Mouse (Mus musculus) embryonic facial prominence, embryonic 13.5 days (tissue): Measurements from ENCODE around the gene Lrp5. TPM values are rescaled to one million over a fixed set of nuclear protein-coding genes. Genes with fewer than 3 reads are reported as not detected.
"Not testable (repeated sequence)": the region's sequence is repeated elsewhere in the genome, so short reads cannot be mapped to it uniquely, and the experiment has no call there.

Source experiments
- ATAC-seq: fragments of 200-750 bp; cut with Nextera tagmentation; 2 replicates; pipeline ENCODE4 v1.8.0; 2017; ENCODE audit warnings: low read depth; ENCODE audit not compliant: insufficient number of reproducible peaks, insufficient read depth, low FRiP score, low TSS enrichment
- H3K27ac ChIP-seq: fragments of 300-500 bp; sonication (generic); 2 replicates; pipeline ENCODE4 v1.5.1; 2015; ENCODE audit warnings: moderate library complexity, mild to moderate bottlenecking, inconsistent platforms
- H3K27me3 ChIP-seq: fragments of 300-500 bp; sonication (generic); 2 replicates; pipeline ENCODE4 v1.6.1; 2015; ENCODE audit warnings: mild to moderate bottlenecking, inconsistent platforms
- H3K36me3 ChIP-seq: fragments of 300-500 bp; sonication (generic); 2 replicates; pipeline ENCODE4 v1.6.1; 2015; ENCODE audit warnings: mild to moderate bottlenecking, inconsistent platforms
- H3K4me1 ChIP-seq: fragments of 300-500 bp; sonication (generic); 2 replicates; pipeline ENCODE4 v1.6.1; 2015; ENCODE audit warnings: inconsistent platforms
- H3K4me2 ChIP-seq: fragments of 300-500 bp; sonication (generic); 2 replicates; pipeline ENCODE4 v1.6.1; 2015; ENCODE audit warnings: moderate library complexity, mild to moderate bottlenecking, inconsistent platforms
- H3K4me3 ChIP-seq: fragments of 300-500 bp; sonication (generic); 2 replicates; pipeline ENCODE4 v1.5.1; 2015; ENCODE audit warnings: mild to moderate bottlenecking, inconsistent platforms
- H3K9ac ChIP-seq: fragments of 300-500 bp; sonication (generic); 2 replicates; pipeline ENCODE4 v1.6.1; 2015; ENCODE audit warnings: mild to moderate bottlenecking, inconsistent platforms
- H3K9me3 ChIP-seq: fragments of 300-500 bp; sonication (generic); 2 replicates; pipeline ENCODE4 v1.6.1; 2016; ENCODE audit warnings: inconsistent platforms
- WGBS: fragments of 180-500 bp; shearing (Covaris S2); methylation state at CpG from one replicate; pipeline ENCODE4 v1.1.7; 2015; ENCODE audit warnings: mixed read lengths; 5-methylcytosine and 5-hydroxymethylcytosine counted together
- polyA plus RNA-seq: library from polyadenylated mRNA; unstranded; fragments of >200 nt; fragmentation: Nextera tagmentation; extraction: Ambion mirVana; gene quantifications from 2 replicates; pipeline ENCODE4 v1.2.1, GENCODE M21; 2015

Lrp5 gene
- polyA plus RNA-seq, 1 experiment from 2014 or later, result 7.9 TPM

GRCm38 (mm10) chr19:3668551-3668950 is 17.8 kb downstream of the Lrp5 start:
- 73% methylated on average over 10 of the region's 10 CpGs for WGBS
- Histone ChIP-seq H3K4me3 (no peak overlapping the region), H3K9me3 (0 out of 2 replicates have a peak, but pooled peaks cover 6% of the 10 kb centered on the region), H3K36me3 (peaks cover 23% of the 10 kb centered on the region), H3K4me1 (peaks cover 69% of the 10 kb centered on the region), H3K4me2 (no peak overlapping the region), H3K27me3 (no peaks in the 10 kb centered on the region), H3K9ac (peak overlapping the region; percentile 16; the same call in 1 of the 2 replicates), H3K27ac (peak overlapping the region; percentile 88)
- ATAC-seq, result no peak

GRCm38 (mm10) chr19:3667979-3668378 is 18.4 kb downstream of the Lrp5 start:
- no peak for ATAC-seq
- Histone ChIP-seq H3K4me3 (no peak overlapping the region), H3K9me3 (0 out of 2 replicates have a peak, but pooled peaks cover 3% of the 10 kb centered on the region), H3K27me3 (no peaks in the 10 kb centered on the region), H3K27ac (peak overlapping the region; percentile 88), H3K9ac (0 out of 2 replicates have a peak overlapping the region, but pooled peaks have one; percentile 16), H3K4me1 (peaks cover 74% of the 10 kb centered on the region), H3K4me2 (no peak overlapping the region), H3K36me3 (peaks cover 17% of the 10 kb centered on the region)
- WGBS, result 70% methylated on average over 11 of the region's 11 CpGs

GRCm38 (mm10) chr19:3667155-3667895 is 19.0 kb downstream of the Lrp5 start:
- no peak for ATAC-seq
- peaks cover 81% of the 10 kb centered on the region for H3K4me1 ChIP-seq

GRCm38 (mm10) chr19:3666632-3667031 is 19.7 kb downstream of the Lrp5 start:
- H3K36me3 ChIP-seq, result peaks cover 4% of the 10 kb centered on the region; the same call in 1 of the 2 replicates
- no peaks in the 10 kb centered on the region for H3K27me3 ChIP-seq
- H3K4me1 ChIP-seq, result peaks cover 87% of the 10 kb centered on the region
- no peaks in the 10 kb centered on the region for H3K9me3 ChIP-seq
- no peak for ATAC-seq
- no peak overlapping the region for H3K4me2 ChIP-seq
- peak overlapping the region; percentile 68 for H3K27ac ChIP-seq
- 61% methylated on average over 2 of the region's 2 CpGs for WGBS
- no peak overlapping the region for H3K4me3 ChIP-seq
- H3K9ac ChIP-seq, result no peak overlapping the region

More at GRCm38 (mm10) chr19:3667155-3667895, 19.0 kb downstream of the Lrp5 start:
- Histone ChIP-seq H3K36me3 (peaks cover 11% of the 10 kb centered on the region), H3K9me3 (no peaks in the 10 kb centered on the region), H3K27me3 (no peaks in the 10 kb centered on the region), H3K9ac (no peak overlapping the region), H3K4me3 (no peak overlapping the region), H3K27ac (peak overlapping the region; percentile 68), H3K4me2 (no peak overlapping the region)
- 70% methylated on average over 6 of the region's 6 CpGs for WGBS

GRCm38 (mm10) chr19:3665510-3665909 is 20.9 kb downstream of the Lrp5 start:
- Histone ChIP-seq H3K9ac (no peak overlapping the region), H3K9me3 (no peaks in the 10 kb centered on the region), H3K36me3 (no peaks in the 10 kb centered on the region), H3K27me3 (no peaks in the 10 kb centered on the region), H3K4me3 (no peak overlapping the region), H3K4me1 (peaks cover 92% of the 10 kb centered on the region), H3K4me2 (no peak overlapping the region; the same call in 1 of the 2 replicates), H3K27ac (peak overlapping the region; percentile 68)
- 21% methylated on average over 5 of the region's 5 CpGs for WGBS
- ATAC-seq, result no peak

GRCm38 (mm10) chr19:3657947-3658346 is 28.4 kb downstream of the Lrp5 start:
- ATAC-seq, result no peak

GRCm38 (mm10) chr19:3657065-3657464 is 29.3 kb downstream of the Lrp5 start:
- ATAC-seq, H3K4me3 ChIP-seq, H3K27ac ChIP-seq, H3K27me3 ChIP-seq, H3K9ac ChIP-seq, H3K4me2 ChIP-seq, H3K9me3 ChIP-seq: not testable (repeated sequence)
- Histone ChIP-seq H3K4me1 (peaks cover 37% of the 10 kb centered on the region), H3K36me3 (peaks cover 67% of the 10 kb centered on the region)
- WGBS, result 95% methylated on average over 4 of the region's 4 CpGs

More at GRCm38 (mm10) chr19:3657947-3658346, 28.4 kb downstream of the Lrp5 start:
- Histone ChIP-seq H3K27me3 (no peaks in the 10 kb centered on the region), H3K4me1 (peaks cover 46% of the 10 kb centered on the region), H3K9me3 (peaks cover 5% of the 10 kb centered on the region), H3K27ac (no peak overlapping the region), H3K4me2 (no peak overlapping the region), H3K9ac (no peak overlapping the region), H3K4me3 (no peak overlapping the region), H3K36me3 (peaks cover 58% of the 10 kb centered on the region)
- WGBS, result 93% methylated on average over 4 of the region's 4 CpGs

- no peak overlapping the region for H3K4me2 ChIP-seq
- 68% methylated on average over 1 of the region's 1 CpGs for WGBS
- H3K36me3 ChIP-seq, result peaks cover 76% of the 10 kb centered on the region
- no peak overlapping the region for H3K9ac ChIP-seq
- H3K27ac ChIP-seq, result peak overlapping the region; percentile 22; the same call in 1 of the 2 replicates
- no peaks in the 10 kb centered on the region for H3K27me3 ChIP-seq
- peaks cover 30% of the 10 kb centered on the region for H3K4me1 ChIP-seq
- peaks cover 15% of the 10 kb centered on the region for H3K9me3 ChIP-seq
- ATAC-seq, result no peak
- no peak overlapping the region for H3K4me3 ChIP-seq
Measured at GRCm38 (mm10) chr19:3656144-3656543, 30.2 kb downstream of the Lrp5 start.

- no peak overlapping the region for H3K9ac ChIP-seq
- H3K4me3 ChIP-seq, result no peak overlapping the region
- no peak for ATAC-seq
- WGBS, result 67% methylated on average over 4 of the region's 4 CpGs
- H3K27ac ChIP-seq, result no peak overlapping the region
- H3K9me3 ChIP-seq, result peaks cover 15% of the 10 kb centered on the region
- H3K4me1 ChIP-seq, result peaks cover 22% of the 10 kb centered on the region
- H3K4me2 ChIP-seq, result no peak overlapping the region
- peaks cover 88% of the 10 kb centered on the region for H3K36me3 ChIP-seq
- H3K27me3 ChIP-seq, result no peaks in the 10 kb centered on the region
Measured at GRCm38 (mm10) chr19:3654940-3655339, 31.4 kb downstream of the Lrp5 start.

GRCm38 (mm10) chr19:3654058-3654457 is 32.3 kb downstream of the Lrp5 start:
- no peaks in the 10 kb centered on the region for H3K27me3 ChIP-seq
- no peak overlapping the region for H3K4me2 ChIP-seq
- H3K4me1 ChIP-seq, result peaks cover 13% of the 10 kb centered on the region
- ATAC-seq, result no peak
- H3K4me3 ChIP-seq, result no peak overlapping the region
- no peak overlapping the region for H3K9ac ChIP-seq
- peak overlapping the region; percentile 55 for H3K27ac ChIP-seq
- WGBS, result 87% methylated on average over 5 of the region's 5 CpGs
- H3K9me3 ChIP-seq, result peaks cover 15% of the 10 kb centered on the region
- peaks cover 91% of the 10 kb centered on the region for H3K36me3 ChIP-seq

GRCm38 (mm10) chr19:3653508-3653907 is 32.9 kb downstream of the Lrp5 start:
- Histone ChIP-seq H3K4me2 (no peak overlapping the region), H3K9me3 (peaks cover 15% of the 10 kb centered on the region), H3K27me3 (no peaks in the 10 kb centered on the region), H3K4me3 (no peak overlapping the region), H3K4me1 (peaks cover 13% of the 10 kb centered on the region), H3K9ac (no peak overlapping the region), H3K36me3 (peaks cover 89% of the 10 kb centered on the region), H3K27ac (peak overlapping the region; percentile 55)
- ATAC-seq, result no peak
- 86% methylated on average over 4 of the region's 4 CpGs for WGBS

- peaks cover 91% of the 10 kb centered on the region for H3K36me3 ChIP-seq
Measured at GRCm38 (mm10) chr19:3651989-3652388, 34.4 kb downstream of the Lrp5 start.

More at GRCm38 (mm10) chr19:3651989-3652388, 34.4 kb downstream of the Lrp5 start:
- H3K9ac ChIP-seq, result no peak overlapping the region
- WGBS, result 96% methylated on average over 13 of the region's 13 CpGs
- H3K9me3 ChIP-seq, result peaks cover 10% of the 10 kb centered on the region
- peaks cover 13% of the 10 kb centered on the region for H3K4me1 ChIP-seq
- no peak for ATAC-seq
- H3K27ac ChIP-seq, result no peak overlapping the region
- H3K27me3 ChIP-seq, result no peaks in the 10 kb centered on the region
- no peak overlapping the region for H3K4me2 ChIP-seq
- no peak overlapping the region for H3K4me3 ChIP-seq
